Mouse (Mus musculus) kidney, adult 18-20 months (tissue): ENCODE results near the gene Tbx22.

ENCODE experiments used
- DNase-seq: peaks from one replicate; pipeline ENCODE4 v3.0.0; 2021

Tbx22 gene

GRCm38 (mm10) chrX:107667664-107668063, at the start of gene Tbx22:
Tbx22 (plus strand) TSS chrX:107667964.
- no peak for DNase-seq

GRCm38 (mm10) chrX:107668677-107669076, 913 bp downstream of the Tbx22 start:
- DNase-seq: no peak

- DNase-seq: no peak
Measured at GRCm38 (mm10) chrX:107679203-107679602, 11.4 kb downstream of the Tbx22 start.

GRCm38 (mm10) chrX:107708584-107708983, 40.8 kb downstream of the Tbx22 start:
- DNase-seq: no peak

GRCm38 (mm10) chrX:107723541-107723940, 55.8 kb downstream of the Tbx22 start:
- no peak for DNase-seq
